Mouse (Mus musculus) hindbrain, embryonic 10.5 days (tissue): ENCODE results near the gene Olfr31. TPM values are rescaled to one million over a fixed set of nuclear protein-coding genes. Genes with fewer than 3 reads are reported as not detected.
A peak's percentile ranks its signal among the peaks of the same experiment; 100 is the strongest.

Source experiments
- DNase-seq: peaks from one replicate; pipeline ENCODE4 v3.0.0-alpha.2; 2017; ENCODE audit warnings: low spot score
- H3K27ac ChIP-seq: fragments of 300-500 bp; sonication (generic); 2 replicates; pipeline ENCODE4 v1.5.1; 2016; ENCODE audit warnings: mild to moderate bottlenecking, moderate library complexity
- H3K27me3 ChIP-seq: fragments of 300-500 bp; sonication (generic); 2 replicates; pipeline ENCODE4 v1.6.1; 2016; ENCODE audit warnings: mild to moderate bottlenecking; ENCODE audit not compliant: poor library complexity, insufficient read depth, severe bottlenecking
- H3K36me3 ChIP-seq: fragments of 300-500 bp; sonication (generic); 2 replicates; pipeline ENCODE4 v1.6.1; 2016; ENCODE audit warnings: mild to moderate bottlenecking, moderate library complexity
- H3K4me1 ChIP-seq: fragments of 300-500 bp; sonication (generic); replicated peaks from 2 replicates; pipeline ENCODE4 v1.6.1; 2016; ENCODE audit warnings: mild to moderate bottlenecking
- H3K4me3 ChIP-seq: fragments of 300-500 bp; sonication (generic); 2 replicates; pipeline ENCODE4 v1.5.1; 2016; ENCODE audit warnings: mild to moderate bottlenecking, moderate library complexity
- H3K9me3 ChIP-seq: fragments of 300-500 bp; sonication (generic); 2 replicates; pipeline ENCODE4 v1.6.1; 2016; ENCODE audit warnings: mild to moderate bottlenecking, moderate library complexity
- WGBS: fragments of 180-500 bp; shearing (Covaris S2); methylation state at CpG from one replicate; pipeline ENCODE4 v1.1.7; 2016; 5-methylcytosine and 5-hydroxymethylcytosine counted together
- polyA plus RNA-seq: library from polyadenylated mRNA; unstranded; fragments of >200 nt; fragmentation: Nextera tagmentation; extraction: Ambion mirVana; gene quantifications from 2 replicates; pipeline ENCODE4 v1.2.1, GENCODE M21; 2016

Gene Olfr31
- not detected in 2 replicates for polyA plus RNA-seq

DNA sequence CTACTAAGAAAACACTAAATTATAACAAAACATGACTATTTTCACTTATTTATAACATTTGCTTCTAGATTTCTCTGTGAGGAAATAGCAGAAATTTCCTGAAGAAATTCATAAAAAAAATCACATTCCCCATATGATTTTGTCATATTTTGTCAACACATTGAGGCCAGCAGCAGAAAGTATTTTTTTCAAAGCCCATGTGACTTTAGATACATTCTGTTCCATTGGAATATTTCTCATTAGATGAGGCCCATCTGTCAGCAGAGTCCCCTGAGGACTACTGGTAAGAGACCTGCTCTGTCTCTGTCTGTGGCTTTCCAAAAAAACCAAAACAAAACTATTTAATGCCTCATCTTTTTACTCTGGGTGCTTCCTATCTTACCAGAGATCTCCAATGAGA, at the start of gene Olfr31:
TSS of gene Olfr31 (plus strand) at position 301 of the 400 bp plus-strand sequence.
- no peaks in the 10 kb centered on the region for H3K4me1 ChIP-seq
- peaks cover 5% of the 10 kb centered on the region; the same call in 1 of the 2 replicates for H3K9me3 ChIP-seq
- no peak within 1 kb of the TSS for H3K27ac ChIP-seq
- no peaks in the 10 kb centered on the region for H3K36me3 ChIP-seq
- no peaks in the 10 kb centered on the region for H3K27me3 ChIP-seq
- H3K4me3 ChIP-seq: no peak within 1 kb of the TSS
- DNase-seq: no peak

DNA sequence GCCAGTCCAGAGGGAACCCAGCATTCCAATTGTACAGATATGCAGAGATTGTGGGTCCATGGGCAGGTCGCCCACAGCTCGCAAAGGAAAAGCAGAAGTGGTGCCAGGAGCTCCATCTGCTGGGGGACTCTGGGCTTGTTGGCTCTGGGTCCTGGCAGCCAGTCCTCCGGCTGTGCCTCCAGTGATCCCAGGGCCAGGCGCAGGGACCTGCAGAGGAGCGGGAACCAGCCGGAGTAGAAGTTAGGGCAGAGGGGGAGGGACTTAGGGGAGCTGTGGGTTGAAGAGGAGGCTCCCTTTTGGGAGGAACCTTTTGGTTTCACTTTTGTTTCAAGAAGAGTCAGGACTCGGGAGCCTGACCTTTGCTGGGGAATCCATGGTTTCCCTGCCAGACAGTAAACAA, 28.2 kb upstream of the Olfr31 start:
- H3K27me3 ChIP-seq: no peaks in the 10 kb centered on the region
- H3K36me3 ChIP-seq: no peaks in the 10 kb centered on the region
- WGBS: 61% methylated on average over 7 of the region's 7 CpGs
- no peak for DNase-seq
- H3K27ac ChIP-seq: no peak overlapping the region
- peaks cover 38% of the 10 kb centered on the region for H3K9me3 ChIP-seq
- no peaks in the 10 kb centered on the region for H3K4me1 ChIP-seq
- no peak overlapping the region for H3K4me3 ChIP-seq

DNA sequence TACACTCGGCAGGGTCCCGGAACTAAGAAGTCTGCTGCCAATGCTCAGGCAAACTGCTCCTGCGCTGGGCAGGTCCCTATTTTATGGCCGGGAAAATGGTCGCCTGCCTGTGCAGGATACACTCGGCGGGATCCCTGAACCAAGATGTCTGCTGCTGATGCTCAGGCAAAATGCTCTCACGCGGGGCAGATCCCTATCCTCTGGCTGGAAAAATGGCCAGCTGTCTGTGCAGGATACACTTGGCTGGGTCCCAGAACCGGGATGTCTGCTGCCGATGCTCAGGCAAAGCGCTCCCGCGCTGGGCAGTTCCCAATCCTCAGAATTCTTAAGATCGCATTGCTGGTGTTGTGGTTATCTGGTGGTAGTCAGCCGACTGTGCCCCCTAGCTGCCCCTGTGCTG, 13.7 kb upstream of the Olfr31 start:
- DNase-seq: no peak
- Histone ChIP-seq H3K9me3 (0 out of 2 replicates have a peak, but pooled peaks cover 8% of the 10 kb centered on the region), H3K4me1 (no peaks in the 10 kb centered on the region), H3K27me3 (no peaks in the 10 kb centered on the region), H3K27ac (no peak overlapping the region), H3K4me3 (no peak overlapping the region), H3K36me3 (no peaks in the 10 kb centered on the region)
- 56% methylated on average over 16 of the region's 16 CpGs for WGBS

DNA sequence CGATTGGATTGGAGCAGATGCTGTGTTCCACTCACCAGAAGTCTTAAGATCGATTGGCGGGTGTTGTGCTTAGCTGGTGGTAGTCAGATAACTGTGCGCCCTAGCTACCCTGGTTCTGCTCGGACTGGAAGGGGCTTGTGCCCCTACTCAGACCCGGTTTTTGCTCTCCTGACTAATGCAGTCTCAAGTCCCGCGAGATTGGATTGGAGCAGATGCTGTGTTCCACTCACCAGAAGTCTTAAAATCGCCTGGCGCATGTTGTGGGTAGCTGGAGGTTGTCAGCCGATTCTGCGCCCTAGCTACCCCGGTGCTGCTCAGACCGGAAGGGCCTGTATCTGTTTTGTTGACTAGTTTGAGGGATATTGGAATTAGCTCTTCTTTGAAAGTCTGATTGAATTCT, 13.2 kb upstream of the Olfr31 start:
- 62% methylated on average over 14 of the region's 14 CpGs for WGBS
- DNase-seq: no peak
- no peak overlapping the region for H3K4me3 ChIP-seq
- H3K27ac ChIP-seq: no peak overlapping the region
- no peaks in the 10 kb centered on the region for H3K27me3 ChIP-seq
- no peaks in the 10 kb centered on the region for H3K36me3 ChIP-seq
- H3K9me3 ChIP-seq: 0 out of 2 replicates have a peak, but pooled peaks cover 8% of the 10 kb centered on the region
- no peaks in the 10 kb centered on the region for H3K4me1 ChIP-seq

DNA sequence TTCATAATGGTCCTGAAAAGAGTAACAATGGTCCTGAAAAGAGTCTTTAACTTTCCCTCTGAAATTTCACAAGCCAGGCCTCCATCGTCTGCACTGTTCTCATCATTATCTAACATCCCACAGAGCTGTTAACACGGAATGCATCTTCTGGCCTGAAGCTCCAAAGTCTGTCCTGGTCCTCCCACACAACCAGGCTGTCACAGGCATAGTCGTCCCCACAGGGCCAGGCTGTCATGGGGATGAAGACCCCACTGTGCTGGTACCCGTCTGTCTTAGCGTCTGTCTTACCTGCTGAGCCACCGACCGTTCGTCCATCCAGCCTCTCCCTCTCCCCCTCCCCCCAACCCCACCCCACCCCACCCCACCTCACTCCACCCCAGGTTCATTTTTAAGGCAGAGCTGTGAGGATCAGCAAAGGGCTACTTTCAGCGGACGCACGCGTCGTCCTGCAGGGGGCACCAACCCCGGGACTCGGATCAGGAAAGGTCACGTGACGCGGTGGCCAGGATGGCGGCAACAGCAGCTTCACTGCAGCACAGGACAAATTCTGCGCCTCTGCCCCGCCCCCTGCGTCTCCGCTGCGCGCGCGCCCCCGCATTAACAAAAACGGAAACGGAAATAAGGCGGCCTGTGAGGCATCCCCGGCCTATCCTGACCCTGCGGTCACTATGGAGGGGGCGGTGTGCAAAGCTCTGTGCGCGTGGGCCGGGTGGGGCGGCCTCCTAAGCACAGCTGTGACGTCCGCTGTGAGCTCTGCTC, 22.7 kb downstream of the Olfr31 start:
- peak overlapping the region; percentile 72 for H3K4me3 ChIP-seq
- H3K9me3 ChIP-seq: peaks cover 50% of the 10 kb centered on the region
- H3K36me3 ChIP-seq: peaks cover 26% of the 10 kb centered on the region
- H3K27me3 ChIP-seq: no peaks in the 10 kb centered on the region
- peak overlapping the region; percentile 89 for H3K27ac ChIP-seq
- WGBS: 6% methylated on average over 40 of the region's 40 CpGs
- peak; percentile 94 for DNase-seq
- peaks cover 12% of the 10 kb centered on the region; the same call in 1 of the 2 replicates for H3K4me1 ChIP-seq

DNA sequence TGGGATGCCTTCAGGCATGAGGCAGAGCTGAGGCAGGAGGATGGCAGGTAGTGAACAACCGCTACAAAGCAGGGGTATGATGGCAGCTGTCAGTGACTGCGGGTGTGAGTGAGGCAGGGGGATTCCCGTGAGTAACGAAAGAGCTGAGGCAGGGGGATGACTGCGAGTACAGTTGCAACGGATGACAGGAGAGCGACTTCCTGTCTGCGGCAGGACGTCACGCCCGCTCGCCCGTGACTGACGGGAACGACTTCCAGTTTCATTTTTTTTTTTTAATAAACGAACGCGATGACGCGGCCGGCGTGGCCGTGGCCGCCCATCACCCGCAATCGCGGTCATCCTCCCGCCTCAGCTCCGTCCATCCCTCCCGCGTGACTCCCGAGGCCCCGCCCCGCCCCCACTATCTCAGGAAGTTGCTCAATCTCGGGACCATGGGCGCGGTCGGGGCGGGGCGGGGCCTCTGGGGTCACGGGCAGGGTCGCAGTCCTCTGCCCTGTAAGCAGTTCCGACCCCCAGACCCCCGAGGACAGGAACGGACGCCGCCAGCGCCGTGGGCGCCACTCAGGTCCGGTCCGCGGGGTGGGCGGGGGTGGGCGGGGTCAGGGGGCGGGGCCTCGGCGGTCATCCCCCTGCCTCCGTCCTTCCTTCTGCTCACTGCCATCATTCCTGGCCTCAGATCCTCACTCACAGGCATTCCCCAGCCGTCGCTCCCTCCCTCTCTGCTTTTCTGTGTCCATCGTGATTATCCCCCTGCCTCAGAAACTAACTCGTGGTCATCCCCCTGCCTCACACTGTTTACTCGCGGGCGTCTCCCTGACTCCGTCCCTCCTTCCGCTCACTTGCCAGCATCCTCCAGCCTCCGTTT, 23.6 kb downstream of the Olfr31 start, which contains the start of gene Il3ra:
TSS of gene Il3ra (plus strand) at position 328 of the 865 bp plus-strand sequence.
- Histone ChIP-seq H3K4me3 (peak within 1 kb of the TSS; percentile 72), H3K4me1 (peaks cover 12% of the 10 kb centered on the region; the same call in 1 of the 2 replicates), H3K27ac (peak within 1 kb of the TSS; percentile 89), H3K27me3 (no peaks in the 10 kb centered on the region), H3K9me3 (peaks cover 58% of the 10 kb centered on the region), H3K36me3 (peaks cover 34% of the 10 kb centered on the region)
- DNase-seq: peak; percentile 79
- WGBS: 3% methylated on average over 69 of the region's 69 CpGs

DNA sequence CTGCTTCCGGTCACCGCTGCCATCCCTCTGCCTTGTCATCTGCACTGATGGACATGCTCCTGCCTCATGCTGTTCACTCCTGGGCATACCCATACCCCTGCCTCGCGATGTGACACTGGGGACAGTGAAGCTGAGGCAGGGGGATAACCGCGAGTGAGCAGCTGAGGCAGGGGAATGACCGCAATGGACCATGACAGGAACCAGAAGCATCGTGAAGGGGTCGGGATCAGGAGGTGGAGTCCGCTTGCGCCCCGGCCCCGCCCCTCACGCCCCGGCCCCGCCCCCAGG, 24.1 kb downstream of the Olfr31 start:
- no peak for DNase-seq
- peaks cover 64% of the 10 kb centered on the region for H3K9me3 ChIP-seq
- H3K4me1 ChIP-seq: peaks cover 12% of the 10 kb centered on the region; the same call in 1 of the 2 replicates
- WGBS: 23% methylated on average over 16 of the region's 16 CpGs
- peaks cover 35% of the 10 kb centered on the region for H3K36me3 ChIP-seq
- H3K27me3 ChIP-seq: no peaks in the 10 kb centered on the region
- H3K27ac ChIP-seq: peak overlapping the region; percentile 89
- H3K4me3 ChIP-seq: peak overlapping the region; percentile 72

DNA sequence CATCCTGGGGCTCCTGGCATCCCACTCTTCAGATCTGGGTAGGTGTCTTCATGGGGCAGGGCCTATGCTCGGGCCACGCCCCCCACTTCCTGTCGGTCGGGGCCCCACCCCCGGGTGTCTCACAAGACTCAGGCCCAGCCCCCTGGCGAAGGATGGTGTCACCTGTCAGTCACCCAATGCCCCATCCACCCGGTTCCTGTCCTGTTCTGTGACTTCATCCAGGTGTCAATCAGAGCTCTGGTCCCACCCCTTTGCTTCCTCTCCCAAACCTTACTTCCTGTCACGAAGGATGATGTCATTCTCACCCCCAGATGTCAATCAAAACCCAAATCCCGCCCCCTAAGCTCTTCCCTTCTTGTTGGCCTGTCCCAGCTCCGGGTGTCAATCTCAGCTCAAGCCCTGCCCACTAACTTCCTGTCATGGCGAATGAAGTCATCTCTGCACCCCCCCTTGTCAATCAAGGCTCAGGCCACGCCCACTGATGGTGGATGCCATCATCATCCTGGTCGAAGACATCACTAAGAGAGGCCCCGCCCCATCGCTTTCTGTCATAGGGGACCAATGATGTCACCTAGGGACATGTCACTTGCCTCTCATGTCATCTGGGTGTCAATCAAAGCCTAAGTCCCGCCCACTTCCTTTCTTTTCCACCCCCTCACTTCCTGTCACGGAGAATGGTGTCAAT, 24.7 kb downstream of the Olfr31 start:
- peaks cover 12% of the 10 kb centered on the region; the same call in 1 of the 2 replicates for H3K4me1 ChIP-seq
- H3K27ac ChIP-seq: no peak overlapping the region; the same call in 1 of the 2 replicates
- 82% methylated on average over 17 of the region's 17 CpGs for WGBS
- H3K9me3 ChIP-seq: peaks cover 67% of the 10 kb centered on the region
- H3K4me3 ChIP-seq: peak overlapping the region; percentile 72
- peaks cover 35% of the 10 kb centered on the region for H3K36me3 ChIP-seq
- peak; percentile 8 for DNase-seq
- H3K27me3 ChIP-seq: no peaks in the 10 kb centered on the region

DNA sequence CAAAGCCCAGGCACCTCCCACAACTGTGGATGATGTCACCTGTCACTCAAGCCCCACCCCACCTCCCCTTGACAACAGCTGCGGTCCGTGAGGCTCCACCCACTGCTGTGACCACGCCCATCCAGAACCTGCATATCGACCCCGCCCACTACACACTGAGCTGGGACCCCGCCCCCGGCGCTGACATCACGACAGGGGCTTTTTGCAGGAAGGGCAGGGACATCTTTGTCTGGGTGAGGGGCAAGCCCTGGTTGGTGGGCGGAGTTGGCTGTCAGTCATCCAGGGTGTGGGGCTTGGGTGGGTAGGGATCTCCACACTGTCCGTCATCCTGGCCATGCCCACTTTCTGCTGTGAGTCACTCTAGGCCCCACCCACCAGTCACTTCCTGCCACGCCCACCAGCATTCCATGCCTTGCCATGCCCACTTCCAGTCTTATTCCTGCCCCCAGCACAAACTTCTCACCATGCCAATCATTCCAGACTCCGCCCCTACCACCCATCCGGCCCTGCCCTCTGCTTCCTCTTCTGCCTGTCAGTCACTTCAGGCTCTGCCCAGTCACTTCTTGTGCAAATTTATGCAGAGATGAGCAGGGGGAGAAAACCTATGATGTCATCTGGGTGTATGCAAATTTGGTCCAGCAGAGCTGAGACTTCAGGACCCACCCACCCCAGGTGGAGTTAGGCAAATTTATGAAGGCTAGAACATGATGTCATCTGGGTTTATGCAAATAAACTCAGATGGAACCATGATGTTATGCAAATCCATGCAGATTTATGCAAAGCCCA, 25.4 kb downstream of the Olfr31 start:
- H3K4me3 ChIP-seq: no peak overlapping the region
- peaks cover 35% of the 10 kb centered on the region for H3K36me3 ChIP-seq
- DNase-seq: peak; percentile 6
- H3K4me1 ChIP-seq: peaks cover 12% of the 10 kb centered on the region; the same call in 1 of the 2 replicates
- no peak overlapping the region for H3K27ac ChIP-seq
- 96% methylated on average over 14 of the region's 14 CpGs for WGBS
- H3K9me3 ChIP-seq: peaks cover 67% of the 10 kb centered on the region
- no peaks in the 10 kb centered on the region for H3K27me3 ChIP-seq

DNA sequence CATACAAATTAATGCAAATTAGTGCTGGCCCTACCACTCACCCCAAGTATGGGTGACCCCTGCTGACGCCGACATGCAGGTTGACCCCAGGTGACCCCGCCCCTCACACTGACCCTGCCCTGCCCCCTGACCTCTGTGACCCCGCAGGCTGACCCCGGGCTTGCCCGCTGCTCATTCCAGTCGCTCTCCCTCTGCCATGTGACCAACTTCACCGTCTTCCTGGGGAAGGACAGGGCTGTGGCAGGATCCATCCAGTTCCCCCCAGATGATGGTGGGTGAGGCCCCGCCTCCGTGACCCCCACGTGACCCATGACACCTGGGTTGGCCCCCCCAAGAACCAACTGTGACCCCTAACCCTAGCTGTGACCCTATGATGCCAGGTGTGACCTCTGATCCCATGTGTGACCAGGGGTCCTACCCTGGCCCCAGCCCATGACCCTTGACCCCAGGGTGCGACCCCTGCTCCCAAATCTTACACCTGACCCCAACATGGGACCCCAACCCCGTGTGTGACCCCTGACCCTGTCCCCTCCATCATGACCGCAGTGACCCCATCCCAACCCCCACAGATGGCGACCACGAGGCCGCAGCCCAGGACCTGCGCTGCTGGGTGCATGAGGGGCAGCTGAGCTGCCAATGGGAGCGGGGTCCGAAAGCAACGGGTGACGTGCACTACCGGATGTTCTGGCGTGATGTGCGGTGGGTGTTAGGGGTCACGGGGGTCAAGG, 26.2 kb downstream of the Olfr31 start:
- H3K27ac ChIP-seq: no peak overlapping the region
- WGBS: 97% methylated on average over 26 of the region's 26 CpGs
- H3K4me1 ChIP-seq: peaks cover 12% of the 10 kb centered on the region; the same call in 1 of the 2 replicates
- no peaks in the 10 kb centered on the region for H3K27me3 ChIP-seq
- no peak overlapping the region for H3K4me3 ChIP-seq
- peaks cover 67% of the 10 kb centered on the region for H3K9me3 ChIP-seq
- DNase-seq: no peak
- H3K36me3 ChIP-seq: peaks cover 35% of the 10 kb centered on the region

DNA sequence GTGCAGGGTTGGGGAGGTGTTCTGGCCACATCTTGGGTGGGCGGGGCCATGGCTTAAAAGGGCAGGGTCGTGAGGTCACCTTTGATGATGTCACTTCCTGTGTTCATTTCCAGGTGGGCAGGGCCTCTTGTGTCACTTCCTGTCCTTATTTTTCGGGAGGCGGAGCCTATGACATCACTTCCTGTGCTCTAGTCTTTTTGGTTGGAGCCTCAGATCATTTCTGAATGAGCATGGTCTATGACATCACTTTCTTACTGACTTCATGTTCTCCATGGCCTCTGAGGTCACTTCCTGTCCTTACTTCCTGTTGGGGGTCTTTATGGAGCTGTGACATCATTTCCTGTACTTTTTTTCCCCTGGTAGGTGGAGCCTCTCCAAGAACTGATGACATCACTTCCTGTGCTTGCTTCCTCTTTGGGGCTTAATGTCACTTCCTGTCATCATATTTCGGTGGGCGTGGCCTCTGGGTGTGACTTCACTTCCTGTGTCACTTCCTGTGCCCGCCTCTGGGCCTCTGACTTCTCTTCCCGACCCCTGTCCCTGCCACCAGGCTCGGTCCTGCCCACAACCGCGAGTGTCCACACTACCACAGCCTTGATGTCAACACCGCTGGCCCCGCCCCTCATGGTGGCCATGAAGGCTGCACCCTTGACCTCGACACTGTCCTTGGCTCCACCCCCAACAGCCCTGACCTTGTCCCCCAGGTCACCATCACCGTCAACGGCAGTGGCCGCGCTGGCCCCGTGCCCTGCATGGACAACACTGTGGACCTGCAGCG, 27.0 kb downstream of the Olfr31 start:
- peaks cover 69% of the 10 kb centered on the region for H3K9me3 ChIP-seq

More for the DNA sequence above, 27.0 kb downstream of the Olfr31 start:
- DNase-seq: peak; percentile 8
- Histone ChIP-seq H3K4me3 (no peak overlapping the region), H3K4me1 (peaks cover 12% of the 10 kb centered on the region; the same call in 1 of the 2 replicates), H3K27ac (no peak overlapping the region), H3K36me3 (peaks cover 35% of the 10 kb centered on the region), H3K27me3 (no peaks in the 10 kb centered on the region)
- whole genome bisulfite sequencing: 98% methylated on average over 20 of the region's 20 CpGs
